Mouse (Mus musculus) E14TG2a.4 (cell line): ENCODE data around the gene Ephx3.

ENCODE experiments used
- CTCF ChIP-seq: conservative IDR thresholded peaks from 2 replicates; pipeline ENCODE4 v1.5.1; 2014; ENCODE audit warnings: low read length
- POU5F1 ChIP-seq: IDR thresholded peaks from 2 replicates; pipeline ENCODE4 v1.6.1; 2014; ENCODE audit warnings: low read length, borderline replicate concordance

- TF ChIP-seq CTCF (no peak), POU5F1 (no peak)
Observed at GRCm38 (mm10) chr17:32233174-32233573, 43.8 kb upstream of the Ephx3 start.
